8 mouse cellular contexts compared by ENCODE assay signal in the genomic region with DNA sequence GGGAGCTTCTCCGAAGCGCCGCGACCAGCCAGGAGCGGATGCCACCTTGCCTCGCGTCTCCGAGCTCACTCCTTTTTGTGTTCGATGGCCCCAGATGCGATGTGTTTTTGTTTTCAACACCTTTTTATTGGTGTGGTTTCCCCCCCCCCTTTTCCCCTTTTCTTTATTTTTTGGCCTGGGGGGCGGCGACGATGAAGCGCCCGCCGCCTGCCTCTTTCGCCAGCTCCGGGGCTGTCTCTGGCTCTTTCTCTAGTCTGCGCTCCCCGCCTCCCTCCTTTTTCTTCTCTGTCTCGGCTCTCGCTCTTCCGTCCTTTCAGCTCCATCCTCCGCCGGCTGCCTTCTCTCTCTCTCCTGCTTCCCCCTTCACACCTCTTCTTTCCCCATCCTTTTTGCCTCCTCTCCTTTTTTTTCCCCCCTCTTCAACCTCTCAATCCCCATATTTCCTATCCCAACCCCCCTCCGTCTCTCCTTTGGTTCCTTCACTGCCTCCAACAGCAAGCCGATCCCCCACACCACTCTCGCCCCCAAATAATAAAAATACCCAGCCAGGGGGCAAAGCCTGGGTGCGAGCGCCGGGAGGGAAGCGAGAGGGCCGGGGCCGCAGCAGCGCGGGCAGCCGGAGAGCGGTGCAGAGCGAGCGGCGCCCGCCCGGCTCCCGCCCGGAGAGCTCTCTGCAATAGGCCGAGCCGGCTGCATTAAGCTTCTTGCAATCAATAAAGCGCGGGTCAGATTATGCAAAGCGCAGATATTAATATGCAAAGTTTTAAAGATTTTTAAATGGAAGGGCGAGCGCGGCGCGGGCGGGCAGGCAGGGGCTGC. TPM values are rescaled to one million over a fixed set of nuclear protein-coding genes. Genes with fewer than 3 reads are reported as not detected.
A peak's percentile ranks its signal among the peaks of the same experiment; 100 is the strongest.
DNase-seq lines count a peak whose midpoint lies in the region; ATAC-seq lines count a peak whose summit lies in the region.

No protein-coding gene starts in this region.

- H3K4me3 ChIP-seq in lung, embryonic 15.5 days: peak overlapping the region; percentile 45
- peak overlapping the region; percentile 74 for H3K4me3 ChIP-seq in forebrain, embryonic 16.5 days (replicated peaks; ENCODE audit: low read length)
- H3K4me3 ChIP-seq in limb, embryonic 13.5 days: peak overlapping the region; percentile 58

- no peak overlapping the region for H3K27ac ChIP-seq in lung, embryonic 15.5 days
- peak overlapping the region; percentile 100 for H3K27ac ChIP-seq in forebrain, embryonic 16.5 days (ENCODE audit: low read length)
- no peak overlapping the region for H3K27ac ChIP-seq in limb, embryonic 13.5 days

- DNase-seq in lung, postnatal 10 days: no peak
- DNase-seq in cerebellum, adult 9-10 months: peak; percentile 59
- DNase-seq in retina, postnatal 1 day: peak; percentile 40
- DNase-seq in spleen, postnatal 36 days (ENCODE audit: low spot score in 2 of 2): no peak
- DNase-seq in Muller cell, postnatal 12 days (ENCODE audit: inconsistent ontology term): no peak

- peaks cover 19% of the 10 kb centered on the region for H3K4me1 ChIP-seq in lung, embryonic 15.5 days
- H3K4me1 ChIP-seq in forebrain, embryonic 16.5 days (replicated peaks; ENCODE audit: control insufficient read depth, insufficient read depth, low read length): peaks cover 41% of the 10 kb centered on the region
- peaks cover 31% of the 10 kb centered on the region for H3K4me1 ChIP-seq in limb, embryonic 13.5 days

- WGBS in lung, embryonic 15.5 days: under 1% methylated on average over 56 of the region's 56 CpGs
- WGBS in forebrain, embryonic 16.5 days: under 1% methylated on average over 54 of the region's 56 CpGs
- WGBS in limb, embryonic 13.5 days: 1% methylated on average over 49 of the region's 56 CpGs

- peak overlapping the region; percentile 76 for H3K4me2 ChIP-seq in lung, embryonic 15.5 days
- peak overlapping the region; percentile 67 for H3K4me2 ChIP-seq in forebrain, embryonic 16.5 days (ENCODE audit: low read length)
- peak overlapping the region; percentile 85 for H3K4me2 ChIP-seq in limb, embryonic 13.5 days (replicated peaks)

- no peaks in the 10 kb centered on the region for H3K9me3 ChIP-seq in lung, embryonic 15.5 days
- H3K9me3 ChIP-seq in forebrain, embryonic 16.5 days (ENCODE audit: control insufficient read depth, low read length): no peaks in the 10 kb centered on the region
- H3K9me3 ChIP-seq in limb, embryonic 13.5 days: no peaks in the 10 kb centered on the region

- peaks cover 94% of the 10 kb centered on the region for H3K27me3 ChIP-seq in lung, embryonic 15.5 days
- H3K27me3 ChIP-seq in forebrain, embryonic 16.5 days (replicated peaks; ENCODE audit: control insufficient read depth, insufficient read depth, low read length): peaks cover 20% of the 10 kb centered on the region
- H3K27me3 ChIP-seq in limb, embryonic 13.5 days: peaks cover 94% of the 10 kb centered on the region

- peak overlapping the region; percentile 24; the same call in 1 of the 2 replicates for H3K9ac ChIP-seq in lung, embryonic 15.5 days
- H3K9ac ChIP-seq in forebrain, embryonic 16.5 days (replicated peaks; ENCODE audit: low read depth, low read length): peak overlapping the region; percentile 93
- peak overlapping the region; percentile 65 for H3K9ac ChIP-seq in limb, embryonic 13.5 days

- H3K36me3 ChIP-seq in lung, embryonic 15.5 days: no peaks in the 10 kb centered on the region
- H3K36me3 ChIP-seq in forebrain, embryonic 16.5 days (ENCODE audit: control insufficient read depth, insufficient read depth): no peaks in the 10 kb centered on the region
- H3K36me3 ChIP-seq in limb, embryonic 13.5 days: no peaks in the 10 kb centered on the region

- peak; percentile 66 for ATAC-seq in lung, embryonic 15.5 days (ENCODE audit: borderline replicate concordance, extremely low read depth, low FRiP score, low TSS enrichment)
- ATAC-seq in forebrain, embryonic 16.5 days: peak; percentile 76
- ATAC-seq in limb, embryonic 13.5 days (ENCODE audit: low FRiP score, low read depth): peak; percentile 69; the same call in 1 of the 2 replicates

RNA-seq across cellular contexts. Expression of gene Pou2f2, which starts 0.5 kb away (rescaled TPM):
- polyA plus RNA-seq in lung, embryonic 15.5 days (2015; fragmentation: Nextera tagmentation; extraction: Ambion mirVana): 0.31 and 0.55 TPM in 2 replicates
- 10.6 and 17.0 TPM in 2 replicates for polyA plus RNA-seq in forebrain, embryonic 16.5 days (2015; fragmentation: Nextera tagmentation; extraction: Ambion mirVana)
- 2.0 and 2.2 TPM in 2 replicates for polyA plus RNA-seq in limb, embryonic 13.5 days (2015; fragmentation: Nextera tagmentation; extraction: Ambion mirVana)

RNA-seq across cellular contexts. Expression of gene Dedd2, which starts 41.4 kb away (rescaled TPM):
- polyA plus RNA-seq in lung, embryonic 15.5 days (2015; fragmentation: Nextera tagmentation; extraction: Ambion mirVana): 9.6 and 11.2 TPM in 2 replicates
- 14.7 and 15.0 TPM in 2 replicates for polyA plus RNA-seq in forebrain, embryonic 16.5 days (2015; fragmentation: Nextera tagmentation; extraction: Ambion mirVana)
- polyA plus RNA-seq in limb, embryonic 13.5 days (2015; fragmentation: Nextera tagmentation; extraction: Ambion mirVana): 10.2 and 10.5 TPM in 2 replicates

RNA-seq across cellular contexts. Expression of gene Zfp526, which starts 42.2 kb away (rescaled TPM):
- polyA plus RNA-seq in lung, embryonic 15.5 days (2015; fragmentation: Nextera tagmentation; extraction: Ambion mirVana): 3.0 and 3.6 TPM in 2 replicates
- 1.8 and 1.9 TPM in 2 replicates for polyA plus RNA-seq in forebrain, embryonic 16.5 days (2015; fragmentation: Nextera tagmentation; extraction: Ambion mirVana)
- polyA plus RNA-seq in limb, embryonic 13.5 days (2015; fragmentation: Nextera tagmentation; extraction: Ambion mirVana): 2.3 and 2.8 TPM in 2 replicates

RNA-seq across cellular contexts. Expression of gene Gsk3a, which starts 58.7 kb away (rescaled TPM):
- 9.8 and 10.7 TPM in 2 replicates for polyA plus RNA-seq in lung, embryonic 15.5 days (2015; fragmentation: Nextera tagmentation; extraction: Ambion mirVana)
- 14.9 and 17.1 TPM in 2 replicates for polyA plus RNA-seq in forebrain, embryonic 16.5 days (2015; fragmentation: Nextera tagmentation; extraction: Ambion mirVana)
- 11.9 and 13.0 TPM in 2 replicates for polyA plus RNA-seq in limb, embryonic 13.5 days (2015; fragmentation: Nextera tagmentation; extraction: Ambion mirVana)

Comparison
In these comparisons a context has a peak if more than half of its experiments do, and no peak if none do; other contexts are left out.
1. H3K9ac ChIP-seq: peak in every context shown above with its lines; median percentile 93 in forebrain, embryonic 16.5 days; 65 in limb, embryonic 13.5 days; 24 in lung, embryonic 15.5 days.
2. DNase-seq: peak in cerebellum, adult 9-10 months (single experiment) and retina, postnatal 1 day (single experiment); none in lung, postnatal 10 days (single experiment), spleen, postnatal 36 days (0 of 2) and Muller cell, postnatal 12 days (single experiment).
3. Peak in every context shown above with its lines, with median percentiles within 50 percentile points of each other: ATAC-seq, H3K4me2 ChIP-seq and H3K4me3 ChIP-seq.